Mouse (Mus musculus) forebrain, embryonic 14.5 days (tissue): ENCODE data around the gene Ulk2. TPM values are rescaled to one million over a fixed set of nuclear protein-coding genes. Genes with fewer than 3 reads are reported as not detected.

Experiments
- ATAC-seq: fragments of 200-750 bp; cut with Nextera tagmentation; 2 replicates; pipeline ENCODE4 v1.8.0; 2017; ENCODE audit warnings: mild to moderate bottlenecking, moderate library complexity
- DNase-seq: peaks from one replicate; pipeline ENCODE4 v3.0.0-alpha.2; 2015; ENCODE audit warnings: low spot score
- H3K27ac ChIP-seq: fragments of 300-500 bp; sonication (generic); 2 replicates; pipeline ENCODE4 v1.5.1; 2014; ENCODE audit warnings: low read depth, mild to moderate bottlenecking, control low read depth, low read length, moderate library complexity
- H3K27me3 ChIP-seq: fragments of 300-500 bp; sonication (generic); replicated peaks from 2 replicates; pipeline ENCODE4 v1.6.1; 2014; ENCODE audit warnings: low read length, control low read depth, mixed read lengths; ENCODE audit not compliant: control insufficient read depth, insufficient read depth
- H3K36me3 ChIP-seq: fragments of 300-500 bp; sonication (generic); 2 replicates; pipeline ENCODE4 v1.6.1; 2014; ENCODE audit warnings: low read length, control low read depth; ENCODE audit not compliant: control insufficient read depth, insufficient read depth
- H3K4me1 ChIP-seq: fragments of 300-500 bp; sonication (generic); 2 replicates; pipeline ENCODE4 v1.6.1; 2014; ENCODE audit warnings: antibody characterized with exemption, low read length, control low read depth; ENCODE audit not compliant: control insufficient read depth, insufficient read depth
- H3K4me2 ChIP-seq: fragments of 300-500 bp; sonication (generic); 2 replicates; pipeline ENCODE4 v1.6.1; 2014; ENCODE audit warnings: mild to moderate bottlenecking, control low read depth, low read length
- H3K4me3 ChIP-seq: fragments of 300-500 bp; sonication (generic); 2 replicates; pipeline ENCODE4 v1.5.1; 2014; ENCODE audit warnings: low read depth, low read length, control low read depth
- H3K9ac ChIP-seq: fragments of 300-500 bp; sonication (generic); 2 replicates; pipeline ENCODE4 v1.6.1; 2014; ENCODE audit warnings: mild to moderate bottlenecking, low read length, control low read depth, moderate library complexity
- H3K9me3 ChIP-seq: fragments of 300-500 bp; sonication (generic); replicated peaks from 2 replicates; pipeline ENCODE4 v1.6.1; 2016; ENCODE audit warnings: low read length, control low read depth, mixed read lengths; ENCODE audit not compliant: control insufficient read depth
- WGBS: fragments of 180-500 bp; shearing (Covaris S2); extraction: QIAGEN DNeasy Blood & Tissue Kit; methylation state at CpG from one replicate; pipeline ENCODE4 v1.1.7; 2014; 5-methylcytosine and 5-hydroxymethylcytosine counted together
- polyA plus RNA-seq: library from polyadenylated mRNA; unstranded; fragments of >200 nt; fragmentation: Nextera tagmentation; extraction: Ambion mirVana; gene quantifications from 2 replicates; pipeline ENCODE4 v1.2.1, GENCODE M21; 2014

Gene Ulk2
- 44.0 and 45.2 TPM in 2 replicates for polyA plus RNA-seq

DNA sequence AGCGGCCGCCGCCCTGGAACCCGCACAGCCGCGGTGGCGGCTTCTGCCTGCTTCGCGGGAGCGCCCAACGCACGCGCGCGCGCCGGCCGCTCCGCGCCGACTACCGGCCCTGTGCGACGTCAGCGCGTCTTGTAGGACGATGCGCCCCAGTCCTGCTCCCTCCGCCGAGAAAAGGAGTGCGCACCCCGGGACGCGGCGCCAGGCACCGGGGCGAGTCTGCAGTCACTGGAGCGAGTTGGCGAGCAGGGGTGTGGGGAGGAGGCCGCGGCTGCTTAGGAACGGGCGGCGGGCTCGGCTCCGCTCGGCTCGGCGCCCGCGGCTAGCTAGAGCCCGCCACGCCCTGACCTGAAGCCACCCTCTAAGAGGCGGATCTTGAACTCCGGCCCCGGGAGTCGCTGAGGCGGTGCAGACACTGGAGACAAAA is at the start of gene Ulk2:
Gene Ulk2 (minus strand): TSS at position 86 of the 424 bp plus-strand sequence.
- ATAC-seq: peak; percentile 96
- WGBS: under 1% methylated on average over 40 of the region's 58 CpGs
- no peaks in the 10 kb centered on the region for H3K9me3 ChIP-seq

DNA sequence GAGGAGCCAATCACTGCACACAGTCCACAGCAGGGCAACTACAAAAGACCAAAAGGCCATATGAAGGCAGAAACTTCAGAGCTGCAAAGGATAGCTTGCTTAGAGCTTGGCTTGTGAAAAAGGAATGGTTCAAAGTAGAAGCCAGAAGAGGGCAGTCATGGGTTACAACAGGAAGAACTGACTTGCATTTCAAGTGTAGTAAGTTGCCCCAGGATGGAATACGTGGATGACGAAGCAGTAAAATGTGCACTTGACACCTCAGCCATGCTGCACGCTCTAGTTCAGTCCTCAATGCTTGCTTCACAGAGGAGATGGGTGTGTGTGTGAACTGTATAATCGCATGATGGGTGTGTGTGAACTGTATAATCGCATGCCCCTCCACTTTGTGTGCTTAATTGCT is 27.3 kb upstream of the Ulk2 start:
- Histone ChIP-seq H3K9ac (no peak overlapping the region), H3K4me3 (no peak overlapping the region), H3K4me2 (no peak overlapping the region), H3K36me3 (peaks cover 47% of the 10 kb centered on the region), H3K27ac (no peak overlapping the region), H3K4me1 (no peaks in the 10 kb centered on the region), H3K27me3 (no peaks in the 10 kb centered on the region), H3K9me3 (no peaks in the 10 kb centered on the region)
- DNase-seq (peak; percentile 10), ATAC-seq (no peak)
- WGBS: 87% methylated on average over 5 of the region's 5 CpGs

More for the DNA sequence above, at the start of gene Ulk2:
- Histone ChIP-seq H3K36me3 (no peaks in the 10 kb centered on the region), H3K9ac (peak within 1 kb of the TSS; percentile 99), H3K27me3 (no peaks in the 10 kb centered on the region), H3K27ac (peak within 1 kb of the TSS; percentile 96), H3K4me2 (peak within 1 kb of the TSS; percentile 76), H3K4me3 (peak within 1 kb of the TSS; percentile 97), H3K4me1 (peaks cover 13% of the 10 kb centered on the region; the same call in 1 of the 2 replicates)
- peak; percentile 96 for DNase-seq

DNA sequence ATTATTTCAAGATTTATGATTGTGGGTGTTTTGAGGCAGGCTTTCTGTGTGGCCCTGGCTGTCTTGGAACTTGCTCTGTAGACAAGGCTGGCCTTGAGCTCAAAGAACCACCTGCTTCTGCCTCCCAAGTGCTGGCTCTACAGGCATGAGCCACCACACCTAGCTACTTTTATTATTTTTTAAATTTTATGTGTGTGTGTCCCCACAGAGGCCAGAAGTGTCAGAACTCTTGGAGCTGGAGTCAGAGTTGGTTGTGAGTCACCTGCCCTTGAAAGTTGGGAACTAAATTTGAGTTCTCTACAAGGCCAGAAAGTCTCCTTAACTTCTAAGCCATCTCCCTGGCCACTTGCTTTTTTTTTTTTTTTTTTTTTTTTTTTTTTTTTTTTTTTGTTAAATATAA is 25.0 kb upstream of the Ulk2 start:
- no peaks in the 10 kb centered on the region for H3K27me3 ChIP-seq
- DNase-seq (no peak), ATAC-seq (no peak)
- no peak overlapping the region for H3K4me2 ChIP-seq
- H3K4me1 ChIP-seq: no peaks in the 10 kb centered on the region
- H3K9me3 ChIP-seq: no peaks in the 10 kb centered on the region
- H3K9ac ChIP-seq: no peak overlapping the region
- peaks cover 49% of the 10 kb centered on the region for H3K36me3 ChIP-seq
- H3K27ac ChIP-seq: no peak overlapping the region
- H3K4me3 ChIP-seq: no peak overlapping the region

DNA sequence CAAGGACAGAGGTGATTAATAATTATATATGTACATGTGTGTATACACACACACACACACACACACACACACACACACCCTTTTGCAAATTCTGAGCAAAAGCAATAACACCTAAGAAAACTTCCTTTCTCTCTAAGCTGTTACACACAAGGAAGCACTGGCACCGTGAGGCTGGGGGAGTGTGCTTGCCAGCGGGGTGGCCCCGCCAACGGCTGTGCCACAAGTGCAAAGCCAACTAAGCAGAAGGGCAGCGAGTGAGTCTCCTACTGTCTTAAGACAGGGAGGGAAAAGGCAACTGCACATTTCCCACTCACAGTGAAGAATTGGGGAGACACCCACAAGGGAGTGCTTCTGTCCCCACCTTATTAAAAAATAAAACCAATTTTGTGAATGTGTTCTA is 17.0 kb upstream of the Ulk2 start:
- peaks cover 59% of the 10 kb centered on the region for H3K36me3 ChIP-seq
- WGBS: 87% methylated on average over 5 of the region's 5 CpGs

DNA sequence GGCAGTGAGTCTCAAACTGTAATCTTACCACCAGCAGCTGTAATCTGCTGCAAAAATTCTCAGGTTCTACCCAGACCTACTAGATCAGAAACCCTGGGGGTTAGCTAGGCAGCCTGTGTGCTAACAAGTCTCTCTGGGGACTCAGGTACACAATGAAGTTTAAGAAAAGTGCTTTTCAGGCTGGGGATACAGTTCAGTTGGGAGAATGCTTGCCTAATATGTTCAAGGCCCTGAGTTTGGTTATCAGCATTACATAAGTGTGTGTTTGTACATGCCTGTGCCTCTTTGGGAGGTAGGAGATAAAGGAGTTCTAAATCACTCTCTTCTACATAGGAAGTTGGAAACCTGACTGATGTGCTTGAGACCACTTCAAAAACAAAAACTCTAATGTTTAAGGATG is 12.0 kb upstream of the Ulk2 start:
- no peaks in the 10 kb centered on the region for H3K9me3 ChIP-seq
- peaks cover 31% of the 10 kb centered on the region for H3K36me3 ChIP-seq
- no peaks in the 10 kb centered on the region for H3K4me1 ChIP-seq
- H3K4me3 ChIP-seq: no peak overlapping the region
- ATAC-seq (no peak), DNase-seq (no peak)
- no peak overlapping the region for H3K27ac ChIP-seq
- H3K4me2 ChIP-seq: no peak overlapping the region
- no peak overlapping the region for H3K9ac ChIP-seq
- H3K27me3 ChIP-seq: no peaks in the 10 kb centered on the region

More for the DNA sequence above, 17.0 kb upstream of the Ulk2 start:
- H3K4me2 ChIP-seq: no peak overlapping the region
- H3K4me3 ChIP-seq: no peak overlapping the region
- no peak overlapping the region for H3K9ac ChIP-seq
- ATAC-seq: no peak
- H3K27ac ChIP-seq: no peak overlapping the region
- H3K9me3 ChIP-seq: no peaks in the 10 kb centered on the region
- no peak for DNase-seq
- H3K4me1 ChIP-seq: no peaks in the 10 kb centered on the region
- H3K27me3 ChIP-seq: no peaks in the 10 kb centered on the region

DNA sequence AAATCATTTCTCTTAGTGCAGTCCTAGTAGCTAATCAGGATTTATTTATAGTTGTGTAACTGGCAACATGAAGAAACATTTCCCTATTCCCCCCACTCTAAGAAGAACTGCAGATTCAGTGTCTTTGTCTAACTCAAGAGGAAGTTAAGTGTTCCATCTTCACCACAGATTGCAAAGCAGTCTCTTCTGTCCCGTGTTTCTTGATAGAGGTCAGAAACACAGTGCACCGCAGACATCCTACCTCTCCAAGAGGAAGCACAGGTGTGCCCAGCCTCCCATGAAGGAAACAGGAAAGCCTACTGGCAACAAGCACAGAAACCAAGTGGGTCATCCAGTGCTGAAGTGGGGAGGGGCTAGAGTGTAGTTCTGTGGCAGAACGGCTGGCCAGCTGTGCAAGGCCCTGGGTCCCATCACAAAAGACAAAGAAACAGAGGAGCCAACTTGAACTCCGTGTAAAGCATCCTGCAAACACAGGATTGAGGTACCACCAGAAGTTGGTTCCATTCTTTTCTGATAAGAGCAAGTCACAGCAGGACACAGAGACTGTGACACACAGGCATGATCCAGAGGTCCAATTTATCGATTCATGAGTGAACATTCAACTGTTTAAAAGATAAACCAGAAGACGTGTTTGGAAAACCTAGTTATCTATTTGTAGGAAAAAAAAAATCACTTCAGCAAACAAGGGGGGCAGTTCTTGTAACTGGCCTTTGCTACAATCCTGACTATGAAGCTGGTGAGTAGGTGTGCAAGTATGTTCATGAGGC is 7.1 kb upstream of the Ulk2 start:
- Histone ChIP-seq H3K9me3 (no peaks in the 10 kb centered on the region), H3K9ac (no peak overlapping the region), H3K27me3 (no peaks in the 10 kb centered on the region), H3K36me3 (peaks cover 6% of the 10 kb centered on the region; the same call in 1 of the 2 replicates), H3K4me2 (no peak overlapping the region), H3K4me1 (no peaks in the 10 kb centered on the region), H3K27ac (no peak overlapping the region), H3K4me3 (no peak overlapping the region)
- ATAC-seq (no peak), DNase-seq (no peak)
- 73% methylated on average over 6 of the region's 6 CpGs for WGBS

DNA sequence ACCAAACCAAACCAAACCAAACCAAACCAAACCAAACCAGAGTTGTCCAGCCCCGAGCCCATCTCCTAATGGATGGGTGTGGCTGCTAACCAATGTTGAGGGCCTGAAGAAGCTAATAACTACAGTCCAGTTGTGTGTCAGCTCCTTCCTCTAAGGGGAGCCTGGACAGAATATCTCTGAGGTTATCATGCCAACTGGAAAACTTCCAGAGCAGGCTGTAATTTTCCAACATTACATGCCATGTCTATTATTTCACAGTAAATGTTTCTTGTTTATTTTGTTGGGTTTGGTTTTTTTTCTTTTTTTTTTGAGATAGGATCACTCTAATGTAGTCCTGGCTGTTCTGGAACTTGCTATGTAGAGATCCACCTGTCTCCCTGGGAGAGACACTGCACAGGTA is 4.4 kb upstream of the Ulk2 start:
- no peaks in the 10 kb centered on the region for H3K27me3 ChIP-seq
- WGBS: 83% methylated on average over 1 of the region's 1 CpGs
- H3K4me2 ChIP-seq: no peak overlapping the region
- ATAC-seq: no peak
- H3K4me1 ChIP-seq: no peaks in the 10 kb centered on the region
- H3K9ac ChIP-seq: no peak overlapping the region
- H3K9me3 ChIP-seq: no peaks in the 10 kb centered on the region
- DNase-seq: no peak
- H3K4me3 ChIP-seq: no peak overlapping the region
- no peaks in the 10 kb centered on the region for H3K36me3 ChIP-seq
- H3K27ac ChIP-seq: no peak overlapping the region

DNA sequence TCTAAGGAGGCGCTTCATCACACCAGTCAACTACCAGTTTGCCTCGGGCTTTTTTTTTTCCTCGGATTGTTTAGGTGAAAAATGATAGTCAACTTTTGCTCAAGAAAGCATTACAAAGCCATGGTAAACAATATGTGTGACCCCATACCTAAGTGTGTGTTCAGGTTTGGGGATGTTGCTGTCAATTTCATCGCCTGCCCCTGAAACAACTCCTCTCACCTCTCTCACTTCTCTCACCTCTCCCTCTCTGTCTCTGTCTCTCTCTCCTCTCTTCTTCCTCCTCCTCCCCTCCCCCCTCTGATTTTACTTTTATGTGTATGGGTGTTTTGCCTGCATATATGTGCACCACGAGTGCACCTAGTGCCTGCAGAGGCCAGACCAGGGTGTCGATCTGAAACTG is 666 bp upstream of the Ulk2 start:
- Histone ChIP-seq H3K9me3 (no peaks in the 10 kb centered on the region), H3K4me3 (peak overlapping the region; percentile 97), H3K4me2 (peak overlapping the region; percentile 76), H3K27me3 (no peaks in the 10 kb centered on the region), H3K27ac (peak overlapping the region; percentile 96; the same call in 1 of the 2 replicates), H3K36me3 (no peaks in the 10 kb centered on the region), H3K9ac (peak overlapping the region; percentile 99), H3K4me1 (peaks cover 13% of the 10 kb centered on the region; the same call in 1 of the 2 replicates)
- no peak for ATAC-seq
- WGBS: 41% methylated on average over 6 of the region's 6 CpGs
- no peak for DNase-seq
